Mouse (Mus musculus): ENCODE measurements around the gene Nek3. TPM values are rescaled to one million over a fixed set of nuclear protein-coding genes. Genes with fewer than 3 reads are reported as not detected.
"Not testable (repeated sequence)": the region's sequence is repeated elsewhere in the genome, so short reads cannot be mapped to it uniquely, and the experiment has no call there.

Gene Nek3
- polyA plus RNA-seq, 1 experiment, result 1.0 TPM

- TF ChIP-seq POLR2A (IDR thresholded peaks at IDR 0.05; ENCODE audit: control insufficient read depth, low read depth, low read length) (no peak), CTCF (IDR thresholded peaks at IDR 0.05; ENCODE audit: control insufficient read depth, insufficient read depth, insufficient replicate concordance, low read depth, low read length) (no peak)
- no peaks in the 10 kb centered on the region for H3K27me3 ChIP-seq (ENCODE audit: control insufficient read depth, insufficient read depth, low read length)
- no peaks in the 10 kb centered on the region for H3K36me3 ChIP-seq (ENCODE audit: control insufficient read depth, insufficient read depth, low read length)
- no peak overlapping the region for H3K4me3 ChIP-seq (ENCODE audit: control insufficient read depth, low read depth, low read length)
- H3K4me1 ChIP-seq (ENCODE audit: control insufficient read depth, insufficient read depth, low read length), result no peaks in the 10 kb centered on the region
- H3K27ac ChIP-seq (ENCODE audit: control insufficient read depth, insufficient read depth, low read depth, low read length), result no peak overlapping the region
Measured at GRCm38 (mm10) chr8:22143764-22144491, 22.3 kb downstream of the Nek3 start.

GRCm38 (mm10) chr8:22142592-22142991, 23.6 kb downstream of the Nek3 start:
- H3K27me3 ChIP-seq (ENCODE audit: control insufficient read depth, insufficient read depth, low read length), result no peaks in the 10 kb centered on the region
- no peak overlapping the region for H3K27ac ChIP-seq (ENCODE audit: control insufficient read depth, insufficient read depth, low read depth, low read length)
- no peaks in the 10 kb centered on the region for H3K36me3 ChIP-seq (ENCODE audit: control insufficient read depth, insufficient read depth, low read length)
- H3K4me1 ChIP-seq (ENCODE audit: control insufficient read depth, insufficient read depth, low read length), result no peaks in the 10 kb centered on the region
- no peak for TF ChIP-seq CTCF (IDR thresholded peaks at IDR 0.05; ENCODE audit: control insufficient read depth, insufficient read depth, insufficient replicate concordance, low read depth, low read length)
- no peak for TF ChIP-seq POLR2A (IDR thresholded peaks at IDR 0.05; ENCODE audit: control insufficient read depth, low read depth, low read length)
- no peak overlapping the region for H3K4me3 ChIP-seq (ENCODE audit: control insufficient read depth, low read depth, low read length)

- no peak for TF ChIP-seq CTCF (IDR thresholded peaks at IDR 0.05; ENCODE audit: control insufficient read depth, insufficient read depth, insufficient replicate concordance, low read depth, low read length)
- no peak for TF ChIP-seq POLR2A (IDR thresholded peaks at IDR 0.05; ENCODE audit: control insufficient read depth, low read depth, low read length)
- Histone ChIP-seq H3K4me3 (ENCODE audit: control insufficient read depth, low read depth, low read length) (no peak overlapping the region), H3K27me3 (ENCODE audit: control insufficient read depth, insufficient read depth, low read length) (no peaks in the 10 kb centered on the region), H3K27ac (ENCODE audit: control insufficient read depth, insufficient read depth, low read depth, low read length) (no peak overlapping the region), H3K36me3 (ENCODE audit: control insufficient read depth, insufficient read depth, low read length) (no peaks in the 10 kb centered on the region), H3K4me1 (ENCODE audit: control insufficient read depth, insufficient read depth, low read length) (no peaks in the 10 kb centered on the region)
Measured at GRCm38 (mm10) chr8:22141836-22142385, 24.3 kb downstream of the Nek3 start.

- H3K27me3 ChIP-seq (ENCODE audit: control insufficient read depth, insufficient read depth, low read length); H3K36me3 ChIP-seq (ENCODE audit: control insufficient read depth, insufficient read depth, low read length); H3K27ac ChIP-seq (ENCODE audit: control insufficient read depth, insufficient read depth, low read depth, low read length); H3K4me1 ChIP-seq (ENCODE audit: control insufficient read depth, insufficient read depth, low read length); H3K4me3 ChIP-seq (ENCODE audit: control insufficient read depth, low read depth, low read length): not testable (repeated sequence)
Measured at GRCm38 (mm10) chr8:22136462-22136861, 29.8 kb downstream of the Nek3 start.

- no peaks in the 10 kb centered on the region for H3K36me3 ChIP-seq (ENCODE audit: control insufficient read depth, insufficient read depth, low read length)
- no peak for TF ChIP-seq CTCF (IDR thresholded peaks at IDR 0.05; ENCODE audit: control insufficient read depth, insufficient read depth, insufficient replicate concordance, low read depth, low read length)
- TF ChIP-seq POLR2A (IDR thresholded peaks at IDR 0.05; ENCODE audit: control insufficient read depth, low read depth, low read length), result no peak
Measured at GRCm38 (mm10) chr8:22134750-22135135, 31.5 kb downstream of the Nek3 start.

GRCm38 (mm10) chr8:22134078-22134749, 32.0 kb downstream of the Nek3 start:
- no peaks in the 10 kb centered on the region for H3K4me1 ChIP-seq (ENCODE audit: control insufficient read depth, insufficient read depth, low read length)
- H3K36me3 ChIP-seq (ENCODE audit: control insufficient read depth, insufficient read depth, low read length), result no peaks in the 10 kb centered on the region
- no peaks in the 10 kb centered on the region for H3K27me3 ChIP-seq (ENCODE audit: control insufficient read depth, insufficient read depth, low read length)
- H3K27ac ChIP-seq (ENCODE audit: control insufficient read depth, insufficient read depth, low read depth, low read length), result no peak overlapping the region
- no peak overlapping the region for H3K4me3 ChIP-seq (ENCODE audit: control insufficient read depth, low read depth, low read length)
- no peak for TF ChIP-seq CTCF (IDR thresholded peaks at IDR 0.05; ENCODE audit: control insufficient read depth, insufficient read depth, insufficient replicate concordance, low read depth, low read length)
- TF ChIP-seq POLR2A (IDR thresholded peaks at IDR 0.05; ENCODE audit: control insufficient read depth, low read depth, low read length), result no peak

More at GRCm38 (mm10) chr8:22134750-22135135, 31.5 kb downstream of the Nek3 start:
- Histone ChIP-seq H3K27me3 (ENCODE audit: control insufficient read depth, insufficient read depth, low read length) (no peaks in the 10 kb centered on the region), H3K4me3 (ENCODE audit: control insufficient read depth, low read depth, low read length) (no peak overlapping the region), H3K4me1 (ENCODE audit: control insufficient read depth, insufficient read depth, low read length) (no peaks in the 10 kb centered on the region), H3K27ac (ENCODE audit: control insufficient read depth, insufficient read depth, low read depth, low read length) (no peak overlapping the region)

GRCm38 (mm10) chr8:22132062-22132461, 34.2 kb downstream of the Nek3 start:
- Histone ChIP-seq H3K4me1 (ENCODE audit: control insufficient read depth, insufficient read depth, low read length) (no peaks in the 10 kb centered on the region), H3K27ac (ENCODE audit: control insufficient read depth, insufficient read depth, low read depth, low read length) (no peak overlapping the region), H3K36me3 (ENCODE audit: control insufficient read depth, insufficient read depth, low read length) (no peaks in the 10 kb centered on the region), H3K4me3 (ENCODE audit: control insufficient read depth, low read depth, low read length) (no peak overlapping the region), H3K27me3 (ENCODE audit: control insufficient read depth, insufficient read depth, low read length) (no peaks in the 10 kb centered on the region)
- TF ChIP-seq POLR2A (IDR thresholded peaks at IDR 0.05; ENCODE audit: control insufficient read depth, low read depth, low read length) (no peak), CTCF (IDR thresholded peaks at IDR 0.05; ENCODE audit: control insufficient read depth, insufficient read depth, insufficient replicate concordance, low read depth, low read length) (no peak)

Data from testis, adult 2 months (tissue).